Mouse (Mus musculus) C2C12 (cell line): ENCODE results near the gene Aqp6.

ENCODE experiments used
- CTCF ChIP-seq: IDR thresholded peaks from one replicate; pipeline ENCODE4 v1.5.1; 2011; ENCODE audit not compliant: control insufficient read depth, insufficient read depth, insufficient read length
- MAX ChIP-seq: IDR thresholded peaks from one replicate; pipeline ENCODE4 v1.6.1; 2011; ENCODE audit warnings: mild to moderate bottlenecking, control low read depth
- MYOD1 ChIP-seq: IDR thresholded peaks from one replicate; pipeline ENCODE4 v1.6.1; 2011; ENCODE audit warnings: low read depth; ENCODE audit not compliant: control insufficient read depth, insufficient read length

GRCm38 (mm10) chr15:99631618-99632017 lies 30.4 kb downstream of the Aqp6 start:
- TF ChIP-seq CTCF (no peak), MAX (no peak), MYOD1 (no peak)
